Mouse (Mus musculus): ENCODE results near the gene Jph4. TPM values are rescaled to one million over a fixed set of nuclear protein-coding genes. Genes with fewer than 3 reads are reported as not detected.

The Jph4 gene
- polyA plus RNA-seq, 1 experiment from 2014 or later: 0.18 TPM

GRCm38 (mm10) chr14:55122359-55122758, 5.6 kb upstream of the Jph4 start:
- H3K9me3 ChIP-seq (ENCODE audit: control insufficient read depth, low read length): no peaks in the 10 kb centered on the region
- ATAC-seq (ENCODE audit: low read depth): no peak
- no peaks in the 10 kb centered on the region for H3K36me3 ChIP-seq (ENCODE audit: control insufficient read depth, insufficient read depth, low read length)
- peak overlapping the region; percentile 19 for H3K4me2 ChIP-seq (ENCODE audit: low read depth, low read length)
- H3K4me1 ChIP-seq (replicated peaks; ENCODE audit: control insufficient read depth, insufficient read depth, low read length): no peaks in the 10 kb centered on the region
- no peak overlapping the region for H3K27ac ChIP-seq (ENCODE audit: low read length)
- peaks cover under 1% of the 10 kb centered on the region; the same call in 1 of the 2 replicates for H3K27me3 ChIP-seq (ENCODE audit: control insufficient read depth, insufficient read depth, low read depth, low read length)
- WGBS: 39% methylated on average over 8 of the region's 8 CpGs
- no peak overlapping the region; the same call in 1 of the 2 replicates for H3K4me3 ChIP-seq (ENCODE audit: low read length)
- H3K9ac ChIP-seq (ENCODE audit: low read length): no peak overlapping the region

DNA sequence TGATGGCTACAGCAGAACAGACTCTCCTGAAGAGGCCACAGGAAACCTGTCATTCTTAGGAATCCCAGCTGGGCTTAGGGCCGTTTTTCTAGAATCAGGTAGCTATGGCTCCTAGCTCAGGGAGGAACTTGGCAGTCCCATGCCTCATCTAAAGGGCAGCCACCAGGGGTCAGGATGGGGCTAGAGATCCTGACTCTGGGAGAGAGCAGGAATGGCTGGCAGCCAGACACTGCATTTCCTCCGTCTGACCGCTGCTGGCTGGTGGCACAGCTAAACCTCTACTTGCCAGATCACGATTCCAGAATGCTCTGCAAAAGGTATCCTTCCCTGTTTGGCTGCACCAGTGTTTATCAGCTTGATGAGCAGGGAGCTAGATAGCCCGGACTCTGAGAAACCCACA, 5.2 kb upstream of the Jph4 start:
- whole genome bisulfite sequencing: 6% methylated on average over 5 of the region's 5 CpGs
- peak; percentile 85 for ATAC-seq (ENCODE audit: low read depth)
- Histone ChIP-seq H3K4me2 (ENCODE audit: low read depth, low read length) (peak overlapping the region; percentile 19), H3K36me3 (ENCODE audit: control insufficient read depth, insufficient read depth, low read length) (no peaks in the 10 kb centered on the region), H3K9me3 (ENCODE audit: control insufficient read depth, low read length) (no peaks in the 10 kb centered on the region), H3K27me3 (ENCODE audit: control insufficient read depth, insufficient read depth, low read depth, low read length) (peaks cover 4% of the 10 kb centered on the region; the same call in 1 of the 2 replicates), H3K27ac (ENCODE audit: low read length) (no peak overlapping the region), H3K4me3 (ENCODE audit: low read length) (no peak overlapping the region; the same call in 1 of the 2 replicates), H3K9ac (ENCODE audit: low read length) (no peak overlapping the region), H3K4me1 (replicated peaks; ENCODE audit: control insufficient read depth, insufficient read depth, low read length) (no peaks in the 10 kb centered on the region)

DNA sequence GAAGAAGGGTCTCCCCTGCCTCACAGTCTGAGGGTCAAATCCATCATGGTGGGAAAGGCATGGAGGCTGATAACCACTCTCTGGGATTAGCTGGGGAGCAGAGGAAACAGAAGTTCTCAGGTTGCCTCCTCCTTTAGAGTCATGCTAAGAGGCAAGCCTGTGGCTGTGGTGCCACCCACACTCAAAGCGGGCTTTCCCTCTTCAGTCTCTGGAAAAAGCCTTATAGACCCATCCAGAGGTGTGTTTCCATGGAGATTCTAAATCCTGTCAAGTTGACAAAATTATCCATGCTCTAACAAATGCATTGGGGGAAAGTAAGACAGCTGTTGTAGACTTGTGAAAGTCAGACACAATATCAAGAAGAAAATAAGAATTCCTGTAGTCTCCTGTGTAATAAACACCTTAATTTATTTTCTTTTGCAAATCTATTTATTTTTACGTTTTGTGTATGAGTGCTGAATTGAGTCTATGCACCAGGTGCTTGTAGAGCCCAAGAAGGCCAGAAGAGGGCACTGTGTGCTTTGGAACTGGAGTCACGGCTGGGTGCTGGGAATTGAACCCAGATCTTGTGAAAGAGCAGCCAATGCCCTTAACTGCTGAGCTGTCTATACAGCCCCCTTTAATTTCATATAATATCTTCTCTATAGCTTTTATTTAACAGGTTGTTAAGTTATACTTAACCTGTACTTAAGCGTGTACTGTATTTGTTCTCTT, 2.8 kb upstream of the Jph4 start:
- ATAC-seq (ENCODE audit: low read depth): no peak
- H3K4me1 ChIP-seq (replicated peaks; ENCODE audit: control insufficient read depth, insufficient read depth, low read length): peaks cover 18% of the 10 kb centered on the region
- H3K9ac ChIP-seq (ENCODE audit: low read length): no peak overlapping the region
- H3K4me3 ChIP-seq (ENCODE audit: low read length): no peak overlapping the region
- 62% methylated on average over 4 of the region's 4 CpGs for WGBS
- peaks cover 23% of the 10 kb centered on the region for H3K27me3 ChIP-seq (ENCODE audit: control insufficient read depth, insufficient read depth, low read depth, low read length)
- no peaks in the 10 kb centered on the region for H3K9me3 ChIP-seq (ENCODE audit: control insufficient read depth, low read length)
- H3K4me2 ChIP-seq (ENCODE audit: low read depth, low read length): no peak overlapping the region
- no peak overlapping the region for H3K27ac ChIP-seq (ENCODE audit: low read length)
- no peaks in the 10 kb centered on the region for H3K36me3 ChIP-seq (ENCODE audit: control insufficient read depth, insufficient read depth, low read length)

- Histone ChIP-seq H3K4me2 (ENCODE audit: low read depth, low read length) (no peak overlapping the region), H3K27ac (ENCODE audit: low read length) (no peak overlapping the region), H3K4me1 (replicated peaks; ENCODE audit: control insufficient read depth, insufficient read depth, low read length) (peaks cover 24% of the 10 kb centered on the region), H3K36me3 (ENCODE audit: control insufficient read depth, insufficient read depth, low read length) (no peaks in the 10 kb centered on the region), H3K9ac (ENCODE audit: low read length) (no peak overlapping the region), H3K9me3 (ENCODE audit: control insufficient read depth, low read length) (no peaks in the 10 kb centered on the region), H3K27me3 (ENCODE audit: control insufficient read depth, insufficient read depth, low read depth, low read length) (peaks cover 31% of the 10 kb centered on the region), H3K4me3 (ENCODE audit: low read length) (no peak overlapping the region)
- WGBS: 66% methylated on average over 4 of the region's 4 CpGs
- no peak for ATAC-seq (ENCODE audit: low read depth)
Observed at GRCm38 (mm10) chr14:55118852-55119251, 2.1 kb upstream of the Jph4 start.

DNA sequence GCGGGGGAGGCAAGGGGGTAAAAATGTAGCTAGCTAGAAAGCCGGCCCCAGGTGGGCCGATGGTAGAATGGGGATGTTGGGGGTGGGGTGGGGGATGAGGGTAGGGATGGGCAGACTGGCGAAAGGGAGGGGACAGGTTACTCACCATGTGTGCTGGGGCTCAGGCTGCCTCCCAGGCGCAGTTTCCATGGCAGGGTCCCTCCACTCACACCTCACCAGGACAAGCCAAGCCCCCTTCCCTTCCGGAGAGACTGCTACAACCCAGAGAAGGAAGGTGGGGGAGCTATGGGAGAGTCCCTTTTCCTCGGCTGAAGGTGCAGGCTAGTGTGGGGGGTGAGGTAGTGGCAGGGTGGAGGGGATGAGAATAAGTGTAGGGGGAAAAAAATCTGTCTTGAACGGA, 889 bp downstream of the Jph4 start:
- Histone ChIP-seq H3K27ac (ENCODE audit: low read length) (no peak overlapping the region), H3K36me3 (ENCODE audit: control insufficient read depth, insufficient read depth, low read length) (no peaks in the 10 kb centered on the region), H3K9me3 (ENCODE audit: control insufficient read depth, low read length) (no peaks in the 10 kb centered on the region), H3K4me1 (replicated peaks; ENCODE audit: control insufficient read depth, insufficient read depth, low read length) (peaks cover 24% of the 10 kb centered on the region), H3K9ac (ENCODE audit: low read length) (no peak overlapping the region), H3K27me3 (ENCODE audit: control insufficient read depth, insufficient read depth, low read depth, low read length) (peaks cover 52% of the 10 kb centered on the region), H3K4me2 (ENCODE audit: low read depth, low read length) (peak overlapping the region; percentile 88; the same call in 1 of the 2 replicates), H3K4me3 (ENCODE audit: low read length) (peak overlapping the region; percentile 58; the same call in 1 of the 2 replicates)
- under 1% methylated on average over 8 of the region's 8 CpGs for WGBS
- no peak for ATAC-seq (ENCODE audit: low read depth)

- H3K4me1 ChIP-seq (replicated peaks; ENCODE audit: control insufficient read depth, insufficient read depth, low read length): peaks cover 24% of the 10 kb centered on the region
- 1% methylated on average over 69 of the region's 78 CpGs for WGBS
- peak; percentile 70 for ATAC-seq (ENCODE audit: low read depth)
- H3K4me2 ChIP-seq (ENCODE audit: low read depth, low read length): peak overlapping the region; percentile 88
- H3K36me3 ChIP-seq (ENCODE audit: control insufficient read depth, insufficient read depth, low read length): no peaks in the 10 kb centered on the region
- H3K4me3 ChIP-seq (ENCODE audit: low read length): peak overlapping the region; percentile 58
- H3K9ac ChIP-seq (ENCODE audit: low read length): peak overlapping the region; percentile 60
- H3K27ac ChIP-seq (ENCODE audit: low read length): no peak overlapping the region
- H3K27me3 ChIP-seq (ENCODE audit: control insufficient read depth, insufficient read depth, low read depth, low read length): peaks cover 60% of the 10 kb centered on the region
- H3K9me3 ChIP-seq (ENCODE audit: control insufficient read depth, low read length): no peaks in the 10 kb centered on the region
Observed at GRCm38 (mm10) chr14:55114759-55115701, 1.7 kb downstream of the Jph4 start.

GRCm38 (mm10) chr14:55113975-55114645, 2.6 kb downstream of the Jph4 start:
- H3K27me3 ChIP-seq (ENCODE audit: control insufficient read depth, insufficient read depth, low read depth, low read length): peaks cover 68% of the 10 kb centered on the region
- ATAC-seq (ENCODE audit: low read depth): no peak
- WGBS: 6% methylated on average over 26 of the region's 26 CpGs

DNA sequence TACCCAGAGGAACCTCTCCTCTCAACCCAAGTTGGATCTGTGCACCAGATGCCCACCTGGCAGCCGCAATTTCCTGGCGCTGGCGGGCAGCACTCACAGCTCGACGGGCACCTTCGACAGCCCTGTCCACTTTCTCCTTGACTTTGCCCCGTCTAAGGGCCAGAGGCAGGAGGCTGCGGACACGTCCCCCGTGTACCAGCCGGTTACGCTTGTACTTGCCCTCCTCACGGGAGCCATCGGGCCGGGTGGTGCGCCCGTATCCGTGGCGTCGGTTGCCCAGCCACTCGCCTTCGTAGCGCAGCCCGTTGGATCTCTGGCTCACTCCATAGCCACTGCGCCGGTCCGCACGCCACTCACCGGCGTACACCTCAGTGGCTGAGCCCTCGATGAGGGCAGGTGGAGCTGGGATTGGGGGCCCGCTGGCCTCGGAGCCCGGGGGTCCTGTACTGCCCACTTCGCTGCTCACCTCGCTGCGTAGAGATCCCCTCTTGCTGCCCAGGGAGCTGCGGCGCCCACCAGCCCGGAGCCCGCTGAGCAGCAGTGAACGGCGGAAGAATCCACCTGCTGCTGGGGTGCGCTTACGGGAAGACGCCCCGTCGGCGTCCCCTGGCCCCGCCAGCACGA, 3.3 kb downstream of the Jph4 start:
- H3K36me3 ChIP-seq (ENCODE audit: control insufficient read depth, insufficient read depth, low read length): no peaks in the 10 kb centered on the region
- no peak for ATAC-seq (ENCODE audit: low read depth)
- H3K9me3 ChIP-seq (ENCODE audit: control insufficient read depth, low read length): no peaks in the 10 kb centered on the region
- H3K27ac ChIP-seq (ENCODE audit: low read length): no peak overlapping the region
- 56% methylated on average over 51 of the region's 51 CpGs for WGBS
- H3K9ac ChIP-seq (ENCODE audit: low read length): no peak overlapping the region
- no peak overlapping the region for H3K4me2 ChIP-seq (ENCODE audit: low read depth, low read length)
- H3K27me3 ChIP-seq (ENCODE audit: control insufficient read depth, insufficient read depth, low read depth, low read length): peaks cover 69% of the 10 kb centered on the region
- H3K4me3 ChIP-seq (ENCODE audit: low read length): no peak overlapping the region
- H3K4me1 ChIP-seq (replicated peaks; ENCODE audit: control insufficient read depth, insufficient read depth, low read length): peaks cover 24% of the 10 kb centered on the region

More at GRCm38 (mm10) chr14:55113975-55114645, 2.6 kb downstream of the Jph4 start:
- Histone ChIP-seq H3K9me3 (ENCODE audit: control insufficient read depth, low read length) (no peaks in the 10 kb centered on the region), H3K4me1 (replicated peaks; ENCODE audit: control insufficient read depth, insufficient read depth, low read length) (peaks cover 24% of the 10 kb centered on the region), H3K36me3 (ENCODE audit: control insufficient read depth, insufficient read depth, low read length) (no peaks in the 10 kb centered on the region), H3K27ac (ENCODE audit: low read length) (no peak overlapping the region), H3K4me2 (ENCODE audit: low read depth, low read length) (peak overlapping the region; percentile 88), H3K9ac (ENCODE audit: low read length) (no peak overlapping the region; the same call in 1 of the 2 replicates), H3K4me3 (ENCODE audit: low read length) (peak overlapping the region; percentile 58)
